ENCODE assay signal across 12 mouse cellular contexts in genomic region chr15:27492156-27492555, GRCm38 (mm10).
"Had no signal": no experiment of that assay in that cellular context is flagged by ENCODE, and none has a peak within 500 bp of the region (broad histone marks: within the 10 kb centered on the region; RNA-seq: fewer than 3 reads in every experiment).

No protein-coding gene starts in this region.

- H3K9ac ChIP-seq: intestine, embryonic 15.5 days; lung, embryonic 14.5 days; midbrain, embryonic 15.5 days; neural tube, embryonic 13.5 days; stomach, embryonic 15.5 days had no signal

- ATAC-seq: intestine, embryonic 15.5 days; midbrain, embryonic 15.5 days had no signal

- H3K9me3 ChIP-seq: intestine, embryonic 15.5 days; limb, embryonic 10.5 days; midbrain, embryonic 10.5 days; midbrain, embryonic 15.5 days; neural tube, embryonic 13.5 days; stomach, embryonic 15.5 days had no signal

- H3K27me3 ChIP-seq: intestine, embryonic 15.5 days; midbrain, embryonic 15.5 days; neural tube, embryonic 13.5 days; stomach, embryonic 15.5 days had no signal

- DNase-seq: kidney, adult 18-20 months; kidney, postnatal 14 days; lung, embryonic 14.5 days; right cerebral cortex, postnatal 14 days; thymus, postnatal 4 days had no signal

- H3K4me2 ChIP-seq: intestine, embryonic 15.5 days; lung, embryonic 14.5 days; midbrain, embryonic 15.5 days; neural tube, embryonic 13.5 days; stomach, embryonic 15.5 days had no signal

- H3K27ac ChIP-seq: intestine, embryonic 15.5 days; left cerebral cortex, adult 2 months; limb, embryonic 10.5 days; midbrain, embryonic 10.5 days; midbrain, embryonic 15.5 days; neural tube, embryonic 13.5 days; stomach, embryonic 15.5 days had no signal

- H3K4me3 ChIP-seq: intestine, embryonic 15.5 days; left cerebral cortex, adult 2 months; limb, embryonic 10.5 days; midbrain, embryonic 10.5 days; midbrain, embryonic 15.5 days; neural tube, embryonic 13.5 days; stomach, embryonic 15.5 days had no signal

- H3K36me3 ChIP-seq: intestine, embryonic 15.5 days; limb, embryonic 10.5 days; midbrain, embryonic 10.5 days; midbrain, embryonic 15.5 days; neural tube, embryonic 13.5 days; stomach, embryonic 15.5 days had no signal
